Mouse (Mus musculus) left cerebral cortex, postnatal 25 days (tissue): Measurements from ENCODE around the gene Osbpl9. TPM values are rescaled to one million over a fixed set of nuclear protein-coding genes. Genes with fewer than 3 reads are reported as not detected.

Source experiments
- DNase-seq, 2 experiments: peaks; one replicate each; pipeline ENCODE4 v3.0.0; 2022; ENCODE audit warnings: low spot score in 2 of 2, mixed read lengths in 1 of 2
- intact Hi-C: fragments of 180-260 bp; cut with DNase I; formaldehyde crosslinking; loops from one replicate; pipeline ENCODE4 v1.15.1; 2025
- total RNA-seq, 2 experiments: library from RNA; stranded (reverse); gene quantifications; 2 replicates each; pipeline ENCODE4 v1.2.3; 2021

Gene Osbpl9
- total RNA-seq, 2 experiments from 2014 or later = 44.5 to 59.2 TPM

- intact Hi-C loops = no loop called here
- no peak for DNase-seq
Observed at GRCm38 (mm10) chr4:109210881-109211280, 8.8 kb upstream of the Osbpl9 start.

DNA sequence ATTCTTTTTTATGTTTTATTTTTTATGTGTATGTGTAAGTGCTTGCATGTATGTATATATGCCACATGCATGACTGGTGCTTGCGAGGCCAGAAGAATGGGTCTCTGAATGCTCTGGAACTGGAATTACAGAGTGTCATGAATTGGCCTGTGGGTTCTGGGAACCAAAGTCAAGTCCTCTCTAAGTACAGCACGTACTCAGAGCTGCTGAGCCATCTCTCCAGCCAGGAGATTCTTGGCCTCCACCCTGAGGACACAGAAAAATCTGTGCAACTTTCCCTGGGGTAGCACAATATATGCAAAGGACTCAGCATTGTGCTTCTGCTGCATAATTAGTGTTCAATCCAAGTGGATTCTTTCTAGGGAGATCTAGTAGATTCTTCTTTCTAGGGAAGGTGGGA is 8.2 kb upstream of the Osbpl9 start:
- intact Hi-C loops = no loop called here
- DNase-seq = no peak

- no peak for DNase-seq
- intact Hi-C loops = no loop called here
Observed at GRCm38 (mm10) chr4:109207524-109207923, 5.5 kb upstream of the Osbpl9 start.

- intact Hi-C loops = no loop called here
- no peak for DNase-seq
Observed at GRCm38 (mm10) chr4:109204416-109204815, 2.3 kb upstream of the Osbpl9 start.

DNA sequence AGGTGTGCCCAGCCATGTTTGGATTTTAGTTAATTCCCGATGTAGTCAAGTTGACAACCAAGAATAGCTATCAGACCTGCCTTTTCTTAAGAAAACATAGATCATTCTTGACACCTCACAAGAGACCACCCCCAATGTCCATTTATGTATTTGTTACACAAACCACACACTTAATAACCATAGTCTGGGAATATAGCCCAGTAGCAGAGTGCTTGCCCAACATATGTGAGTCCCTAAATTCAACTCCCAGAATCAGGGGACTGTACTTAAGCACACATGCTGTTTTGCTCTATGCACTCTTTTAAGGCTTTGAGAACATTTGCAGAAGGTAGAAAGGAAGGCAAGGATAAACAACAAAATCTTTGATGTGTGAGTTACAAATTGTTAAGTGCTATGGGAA is 1.9 kb upstream of the Osbpl9 start:
- intact Hi-C loops = no loop called here
- DNase-seq = no peak

DNA sequence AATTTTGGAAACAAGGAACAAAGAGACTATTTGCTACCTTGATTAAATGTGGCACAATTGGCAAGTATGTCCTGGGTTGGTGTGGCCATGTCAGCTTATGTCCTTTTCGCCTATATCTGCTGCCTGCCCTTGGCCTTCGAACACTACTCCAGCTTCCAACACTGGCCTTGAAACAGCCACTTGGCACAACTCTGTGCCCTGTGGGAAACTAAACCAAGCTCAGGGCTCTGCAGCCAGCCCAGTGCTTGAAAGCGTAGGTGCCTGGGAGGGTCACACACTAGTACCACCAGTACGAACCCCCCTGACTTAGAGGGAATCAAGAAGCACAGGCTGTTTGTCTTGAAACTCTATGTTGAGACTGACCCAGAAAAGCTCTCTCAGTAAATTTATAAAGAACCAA is 3.0 kb downstream of the Osbpl9 start:
- no peak for DNase-seq
- intact Hi-C loops = no loop called here

- intact Hi-C loops = no loop called here
Observed at GRCm38 (mm10) chr4:109195900-109196629, 6.0 kb downstream of the Osbpl9 start.

DNA sequence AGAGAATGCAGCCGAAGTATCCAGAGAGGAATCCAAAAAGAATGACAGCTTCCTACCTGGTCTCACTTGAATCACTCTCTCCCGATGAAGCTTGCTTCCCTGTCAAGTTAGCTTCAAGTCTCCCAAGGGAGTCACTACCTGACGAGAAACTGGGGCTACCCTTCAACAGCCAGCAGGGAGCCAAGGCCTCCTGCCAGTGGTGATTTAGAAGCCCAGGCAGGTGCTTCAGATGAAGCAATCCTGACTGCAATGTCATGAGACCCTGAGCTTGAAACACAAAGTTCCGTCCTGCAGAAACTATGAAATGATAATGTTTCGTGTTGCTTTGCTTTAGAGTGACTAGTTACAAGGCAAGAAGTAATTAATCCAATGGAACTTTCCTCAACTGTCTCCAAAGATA is 8.2 kb downstream of the Osbpl9 start:
- no peak for DNase-seq
- intact Hi-C loops = no loop called here

More at GRCm38 (mm10) chr4:109195900-109196629, 6.0 kb downstream of the Osbpl9 start:
- DNase-seq = no peak

- intact Hi-C loops = no loop called here
- DNase-seq = no peak
Observed at GRCm38 (mm10) chr4:109191598-109191997, 10.5 kb downstream of the Osbpl9 start.

DNA sequence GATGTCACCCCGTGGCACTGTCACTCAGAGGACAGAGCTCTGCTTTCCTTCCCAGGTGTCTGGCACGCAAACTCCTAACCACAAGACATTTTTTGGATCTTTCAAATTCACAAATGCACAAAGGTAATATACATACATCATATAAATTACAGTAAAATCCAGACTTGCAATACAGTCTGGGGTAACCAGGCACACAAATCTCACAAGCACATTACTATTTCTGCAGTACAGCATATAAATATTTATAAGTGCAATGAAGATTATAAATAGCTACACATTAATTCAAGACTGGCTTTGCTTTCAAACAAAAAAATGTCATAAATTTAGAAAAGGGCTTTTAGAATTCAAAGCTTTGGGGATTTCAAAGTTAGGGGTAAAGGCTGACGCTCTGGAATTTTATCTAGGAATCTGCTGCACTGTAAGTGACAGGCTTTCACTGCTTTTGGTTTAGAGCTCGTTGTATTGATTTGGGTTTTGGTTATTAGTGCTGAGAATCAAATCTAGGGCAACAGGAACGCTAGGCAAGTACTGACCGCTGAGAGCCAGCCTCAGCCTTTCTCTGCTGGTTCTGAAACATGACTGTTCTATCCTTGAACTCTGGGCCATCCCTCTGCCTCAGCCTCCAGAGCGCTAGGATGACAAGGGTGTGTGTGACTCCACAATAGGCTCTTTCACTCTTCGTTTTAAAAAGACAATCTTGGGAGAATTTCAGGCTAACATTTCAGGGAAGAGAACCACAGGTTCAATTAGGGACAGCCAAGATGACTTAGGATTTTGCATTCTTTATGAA is 16.3 kb downstream of the Osbpl9 start:
- intact Hi-C loops = no loop called here
- no peak for DNase-seq

- intact Hi-C loops = no loop called here
- no peak for DNase-seq
Observed at GRCm38 (mm10) chr4:109175677-109176076, 26.4 kb downstream of the Osbpl9 start.

- DNase-seq = no peak
- intact Hi-C loops = no loop called here
Observed at GRCm38 (mm10) chr4:109173775-109174440, 28.2 kb downstream of the Osbpl9 start.

DNA sequence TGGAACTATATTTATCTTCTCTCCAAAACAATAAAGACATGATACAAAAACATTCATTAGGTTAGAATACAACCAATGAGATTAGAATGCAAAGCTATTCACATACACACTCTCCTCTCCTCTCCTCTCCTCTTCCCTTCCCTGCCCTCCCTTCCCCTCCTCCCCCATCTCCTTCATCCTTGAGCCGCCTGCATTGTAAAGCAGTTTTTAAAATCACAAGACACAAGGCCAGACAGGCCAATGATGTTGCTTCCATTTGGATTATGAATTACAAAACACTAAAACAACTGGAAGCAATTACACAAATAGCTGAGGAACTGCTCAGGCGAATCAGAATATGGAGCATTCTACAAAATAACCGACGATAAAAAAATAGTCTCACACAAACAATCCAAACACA is 28.7 kb downstream of the Osbpl9 start:
- intact Hi-C loops = no loop called here
- DNase-seq = no peak

GRCm38 (mm10) chr4:109165521-109166173 is 36.4 kb downstream of the Osbpl9 start:
- DNase-seq = peak; percentile 84 to 88
- intact Hi-C loops = loop anchor here (5.0 to 10.0 kb wide), 2 partner anchors 111 to 293 kb away; no protein-coding TSS in a partner anchor

DNA sequence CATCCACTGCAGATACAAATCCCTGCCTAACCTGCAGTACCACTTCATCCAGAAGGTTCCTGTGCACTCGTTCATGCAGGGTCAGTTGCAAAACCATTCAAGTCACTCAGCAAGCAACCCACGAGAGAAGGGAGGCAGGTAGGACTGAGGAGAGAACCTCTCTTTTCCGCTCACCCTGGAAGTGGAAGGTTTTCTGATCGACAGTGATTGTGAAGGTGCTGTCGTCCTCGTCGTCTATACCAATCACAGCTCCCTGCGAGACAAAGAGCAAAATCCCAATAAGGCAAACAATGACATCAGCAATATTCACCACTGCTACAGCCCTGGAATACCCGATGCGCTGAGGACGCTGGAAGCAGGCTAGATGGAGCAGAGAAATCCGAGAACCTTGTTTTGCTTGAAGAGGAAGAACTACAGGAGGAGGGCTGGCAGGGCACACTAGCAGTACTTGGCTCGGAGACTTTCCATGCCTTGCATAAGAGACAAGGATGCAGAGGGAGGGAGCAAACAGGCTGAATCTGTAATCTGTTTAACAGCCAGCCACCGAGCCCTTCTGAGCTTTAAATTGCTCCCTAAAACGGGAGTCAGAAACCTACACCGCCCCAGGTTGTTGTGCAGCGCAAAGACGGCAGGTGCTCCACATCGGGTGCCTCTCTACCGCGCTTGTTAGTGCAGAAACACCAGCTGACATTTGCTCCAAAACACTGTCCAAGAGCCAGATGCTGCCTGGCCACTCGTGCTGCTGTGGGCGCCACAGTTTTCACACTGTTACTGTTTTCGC is 45.4 kb downstream of the Osbpl9 start:
- DNase-seq = peak; percentile 49 to 74
- intact Hi-C loops = no loop called here

DNA sequence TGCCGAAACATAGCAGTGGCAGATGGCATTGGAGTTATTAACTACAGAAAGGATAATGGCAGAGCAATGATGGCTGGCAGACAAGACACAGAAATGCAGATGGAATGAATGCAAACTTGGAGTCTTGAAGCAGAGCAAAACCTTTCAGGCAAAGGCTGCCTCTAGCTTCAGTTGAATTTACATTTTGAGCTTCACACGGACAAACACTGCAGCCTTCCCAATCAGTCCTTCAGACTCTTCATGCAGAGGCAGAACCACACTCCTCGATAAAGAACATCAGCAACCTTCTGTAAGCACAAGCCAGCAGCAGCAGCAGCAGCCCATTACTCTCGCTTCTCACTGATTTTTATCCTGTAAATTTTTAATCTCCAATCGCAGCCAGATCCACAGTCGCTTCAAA is 46.0 kb downstream of the Osbpl9 start:
- intact Hi-C loops = no loop called here
- peak in 1 of 2 experiments; percentile 24 for DNase-seq

- intact Hi-C loops = no loop called here
Observed at GRCm38 (mm10) chr4:109150214-109150613, 51.9 kb downstream of the Osbpl9 start.

GRCm38 (mm10) chr4:109149411-109149810 is 52.7 kb downstream of the Osbpl9 start:
- intact Hi-C loops = no loop called here
- DNase-seq = no peak

More at GRCm38 (mm10) chr4:109150214-109150613, 51.9 kb downstream of the Osbpl9 start:
- DNase-seq = no peak
